Mouse (Mus musculus) ZHBTc4 (cell line): ENCODE results near the gene Pip5k1c.
A peak's percentile ranks its signal among the peaks of the same experiment; 100 is the strongest.

ENCODE experiments used
- DNase-seq: peaks from one replicate; pipeline ENCODE4 v3.0.0-alpha.2; 2011; ENCODE audit warnings: low read depth, low spot score

Pip5k1c gene

DNA sequence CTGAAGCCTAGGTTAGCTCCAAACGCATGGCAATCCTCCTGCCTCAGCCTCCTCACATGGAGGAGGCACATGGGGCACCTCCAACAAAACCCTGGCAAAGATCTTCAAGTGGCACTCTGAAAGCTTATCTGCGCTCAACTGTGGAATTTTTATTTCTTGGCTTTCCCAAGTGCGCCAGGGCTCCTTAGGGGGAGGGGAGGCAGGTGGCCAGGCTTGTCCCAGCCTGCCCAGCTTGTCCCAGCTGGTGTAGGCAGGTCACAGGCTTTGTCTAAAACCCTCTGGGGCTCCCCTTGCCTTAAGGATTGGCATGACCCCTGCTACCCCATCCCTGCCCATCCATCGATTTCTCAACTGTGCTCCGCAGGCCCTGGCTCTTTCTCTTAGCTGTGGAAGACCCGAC, 8.6 kb upstream of the Pip5k1c start:
- no peak for DNase-seq

DNA sequence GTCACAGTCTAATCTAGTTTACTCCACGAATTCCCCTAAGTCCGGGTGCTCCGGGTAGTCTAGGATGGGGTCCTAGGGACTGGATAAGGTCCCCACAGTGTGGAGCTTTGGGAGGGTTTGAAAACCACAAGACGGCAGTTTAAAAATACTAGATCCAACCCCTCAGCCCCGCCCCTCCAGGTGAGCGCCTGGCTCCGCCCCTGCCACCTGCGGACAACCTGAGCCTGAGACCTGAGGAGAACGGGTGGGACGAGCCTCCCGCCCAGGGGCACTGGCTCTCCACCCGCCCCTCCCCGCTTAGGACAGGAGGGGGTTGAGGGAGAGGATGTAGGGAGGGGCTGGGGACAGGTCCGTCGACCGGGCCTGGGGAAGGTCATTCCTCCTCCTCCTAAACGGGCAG, 8.0 kb upstream of the Pip5k1c start:
- DNase-seq = no peak

GRCm38 (mm10) chr10:81285694-81286450, 6.9 kb upstream of the Pip5k1c start:
- peak; percentile 96 for DNase-seq

DNA sequence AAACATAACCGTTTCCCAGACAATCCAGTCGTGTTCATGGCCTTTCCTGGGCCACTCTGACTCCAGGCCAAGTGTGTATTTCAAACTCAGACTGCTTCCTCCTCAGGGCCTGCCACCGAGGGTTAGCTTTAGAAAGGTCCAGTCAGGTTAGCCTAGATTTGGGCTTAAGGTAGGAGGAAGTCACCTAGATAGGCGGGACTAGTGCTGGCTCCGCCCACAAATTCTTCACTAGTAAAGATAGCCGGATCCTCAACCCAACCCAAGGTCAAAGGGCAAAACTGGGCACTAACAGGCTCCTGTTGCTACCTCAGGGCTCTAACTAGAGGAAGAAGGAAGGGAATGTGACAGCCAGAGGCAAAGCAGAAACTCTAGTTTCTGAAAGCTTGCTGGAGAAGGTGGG, 6.2 kb upstream of the Pip5k1c start:
- peak; percentile 73 for DNase-seq

DNA sequence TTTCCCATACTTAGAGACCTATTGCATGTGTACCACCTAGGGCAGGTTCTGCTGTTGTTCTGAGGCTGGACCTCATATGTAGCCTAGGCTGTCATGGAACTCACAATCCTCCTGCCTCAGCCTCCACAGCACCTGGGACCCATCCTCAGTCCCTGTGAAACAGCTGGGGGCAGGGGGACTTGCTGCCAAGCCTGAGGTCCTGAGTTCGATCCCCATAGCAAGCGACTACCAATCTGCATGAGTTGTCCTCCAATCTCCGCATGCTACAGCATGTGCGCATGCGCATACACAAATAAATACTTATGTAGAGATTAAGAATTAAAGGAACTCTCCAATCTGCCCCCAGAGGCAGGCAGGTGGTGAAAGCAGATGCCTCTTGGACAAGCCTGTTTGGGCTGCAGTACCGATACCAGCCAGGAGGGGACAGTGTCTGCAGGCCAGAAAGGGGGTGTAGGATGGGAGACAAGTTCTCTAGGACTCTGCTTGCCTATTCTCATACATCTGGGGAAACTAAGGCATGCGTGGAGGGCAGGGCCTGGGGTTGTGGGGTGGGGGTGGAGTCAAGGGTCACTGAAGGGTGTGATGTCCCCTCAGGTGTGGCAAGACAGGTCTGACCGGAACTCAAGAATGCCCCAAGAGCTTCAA, 5.1 kb upstream of the Pip5k1c start:
- DNase-seq = peak; percentile 88

DNA sequence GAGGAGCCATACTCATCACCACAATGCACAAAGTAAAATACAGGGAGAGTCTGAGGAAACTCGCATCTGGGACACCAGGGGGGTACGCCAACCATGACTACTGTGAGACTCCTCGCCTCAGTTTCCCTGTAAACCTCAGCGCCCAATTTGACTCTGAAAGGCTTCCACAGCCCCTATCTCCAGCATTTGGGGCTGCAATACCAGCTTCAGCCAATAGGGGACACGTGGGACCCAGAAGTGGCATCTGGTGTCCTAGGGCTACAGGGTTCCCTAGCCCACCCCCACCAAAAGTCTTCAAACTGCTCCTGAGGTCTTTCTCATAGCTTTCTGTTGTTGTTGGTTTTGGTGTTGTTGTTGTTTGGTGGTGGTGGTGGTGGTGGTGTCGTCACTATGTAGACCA, 4.2 kb upstream of the Pip5k1c start:
- DNase-seq = peak; percentile 81

DNA sequence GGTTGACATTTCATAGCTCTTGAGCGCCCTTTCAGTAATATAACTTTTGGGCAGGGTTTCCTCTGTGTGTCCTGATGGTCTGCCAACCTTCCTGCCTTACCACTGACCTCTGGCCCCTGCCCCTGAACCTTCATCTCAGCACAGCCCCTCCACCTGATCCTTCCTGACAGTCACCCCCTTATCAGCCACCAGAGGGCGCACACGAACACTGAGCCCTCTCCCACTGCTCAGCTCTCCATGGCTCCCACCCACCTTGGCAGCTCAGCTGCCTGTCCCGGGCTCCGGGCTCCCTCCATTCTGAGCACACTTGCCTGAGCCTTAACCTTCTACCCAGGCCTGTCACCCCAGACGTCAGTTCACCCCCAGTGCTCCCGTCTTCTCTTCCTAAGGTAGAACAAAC, 3.5 kb upstream of the Pip5k1c start:
- DNase-seq = peak; percentile 88

- no peak for DNase-seq
Observed at GRCm38 (mm10) chr10:81289811-81290210, 3.0 kb upstream of the Pip5k1c start.

GRCm38 (mm10) chr10:81290698-81291460, 1.9 kb upstream of the Pip5k1c start:
- peak; percentile 43 for DNase-seq

- DNase-seq = no peak
Observed at GRCm38 (mm10) chr10:81291511-81292104, 1.2 kb upstream of the Pip5k1c start, which contains the start of gene Tjp3. Gene Tjp3, minus strand, starts transcription at chr10:81291581.

- DNase-seq = no peak
Observed at GRCm38 (mm10) chr10:81293334-81294030, 719 bp downstream of the Pip5k1c start.

DNA sequence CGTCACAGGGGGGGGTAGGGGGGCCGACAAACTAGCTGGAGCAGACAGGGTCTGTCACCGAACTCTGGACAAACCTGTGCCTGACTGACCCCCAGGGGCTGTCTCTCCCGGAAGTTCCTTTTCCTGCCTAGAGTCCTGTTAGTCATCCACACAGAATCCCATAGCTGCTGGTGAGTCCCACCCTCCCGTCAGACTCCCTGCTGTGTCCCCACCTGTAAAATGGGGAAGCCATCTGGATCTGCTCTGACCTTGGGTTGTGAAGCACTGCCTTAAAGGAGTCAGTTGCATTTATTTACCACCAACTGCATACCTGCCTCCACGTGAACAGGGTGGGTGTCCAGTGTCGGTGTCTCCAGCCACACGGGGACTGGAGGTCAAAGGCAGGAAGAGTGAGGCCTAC, 1.7 kb downstream of the Pip5k1c start:
- DNase-seq = peak; percentile 71

DNA sequence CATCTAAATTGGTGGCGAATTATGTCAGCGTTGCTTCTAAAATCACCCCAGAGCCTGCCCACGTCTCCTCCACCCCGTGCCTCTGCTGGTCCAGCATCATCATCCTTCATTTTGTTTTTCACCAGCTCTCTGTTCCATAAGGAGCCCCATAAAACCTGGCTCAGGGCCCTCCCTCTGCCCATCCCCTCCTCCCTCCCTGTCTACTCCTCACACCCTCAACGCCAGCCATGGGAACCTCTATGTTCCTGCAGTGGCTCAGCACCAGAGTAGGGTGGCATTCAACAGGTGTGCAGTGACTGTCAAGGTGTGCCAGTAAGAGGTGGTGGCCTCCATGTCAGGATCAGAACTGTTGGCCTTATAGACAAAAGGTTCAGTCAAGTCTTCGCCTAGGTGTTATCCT, 2.4 kb downstream of the Pip5k1c start:
- DNase-seq = no peak

GRCm38 (mm10) chr10:81297246-81297645, 4.5 kb downstream of the Pip5k1c start:
- no peak for DNase-seq

GRCm38 (mm10) chr10:81297845-81298244, 5.1 kb downstream of the Pip5k1c start:
- no peak for DNase-seq

DNA sequence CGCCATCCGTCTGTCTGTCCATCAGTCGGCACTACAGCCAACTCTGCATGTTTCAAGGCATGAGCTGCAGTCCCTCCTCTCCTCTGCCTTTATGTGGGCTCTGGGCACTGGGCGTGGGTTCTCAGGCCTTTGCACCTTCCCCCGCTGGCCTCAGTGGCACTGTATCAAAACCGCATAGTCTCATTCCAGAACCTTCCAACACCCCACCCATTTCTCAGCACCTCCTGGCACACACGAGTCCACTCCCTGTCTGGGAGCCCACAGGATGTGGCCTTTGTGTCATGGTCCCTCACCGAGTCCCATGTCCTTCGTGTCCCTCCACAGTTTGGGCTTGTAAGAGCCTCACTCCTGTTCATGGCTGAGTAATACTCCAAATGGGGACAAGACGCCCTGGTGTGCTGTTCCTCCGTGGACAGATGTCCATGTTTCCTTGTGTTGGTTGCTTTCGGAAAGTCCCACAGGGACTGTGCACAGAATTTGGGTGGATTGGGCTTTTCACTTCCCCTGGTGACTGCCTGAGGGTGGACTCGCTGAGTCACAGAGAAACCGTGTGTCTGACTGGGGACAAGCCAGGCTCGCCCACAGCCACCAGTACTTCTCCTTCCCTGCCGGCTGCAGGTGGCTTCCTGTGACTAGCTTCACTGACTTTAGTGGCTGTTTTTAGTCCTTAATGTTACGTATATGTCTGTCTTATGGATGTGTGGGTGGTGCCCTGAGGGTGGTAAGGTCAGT, 5.8 kb downstream of the Pip5k1c start:
- DNase-seq = no peak

DNA sequence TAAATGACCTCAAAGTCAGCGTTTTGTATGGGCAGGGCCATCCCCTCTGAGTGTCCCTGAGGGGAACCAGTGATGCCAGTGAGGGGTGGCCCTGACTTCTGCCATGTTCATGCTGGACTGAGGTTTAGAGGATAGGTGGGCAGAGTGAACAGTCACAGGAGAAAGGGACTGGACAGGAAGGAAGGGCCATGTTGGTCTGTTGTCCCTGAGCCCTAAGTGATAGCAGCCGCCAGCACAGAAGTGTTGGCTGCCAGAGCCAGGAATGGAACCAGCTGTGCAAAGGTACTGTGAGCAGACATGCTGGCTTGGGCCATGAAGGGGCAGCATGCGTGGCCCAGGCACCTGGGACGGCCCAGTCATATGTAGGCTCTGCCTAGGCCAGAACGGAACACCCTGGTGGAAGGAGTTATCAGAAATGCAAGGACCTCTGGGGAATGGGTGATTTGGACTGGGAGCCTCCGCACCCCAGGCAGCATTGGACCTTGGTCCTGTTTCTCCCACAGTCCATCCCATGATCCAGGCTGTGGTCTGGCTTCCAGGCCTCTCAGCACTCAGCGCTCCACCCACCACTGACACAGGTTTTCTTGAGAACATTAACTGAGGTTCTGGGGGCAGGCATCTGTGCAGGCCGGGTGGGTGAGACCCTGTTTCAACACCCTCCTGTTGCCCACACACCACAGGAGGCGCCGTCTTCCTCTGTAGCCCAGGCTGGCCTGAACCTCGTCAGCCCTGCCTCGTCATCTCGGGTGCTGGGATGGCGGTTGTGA, 7.0 kb downstream of the Pip5k1c start:
- no peak for DNase-seq

- DNase-seq = no peak
Observed at GRCm38 (mm10) chr10:81300352-81300907, 7.7 kb downstream of the Pip5k1c start.

GRCm38 (mm10) chr10:81301321-81301720, 8.6 kb downstream of the Pip5k1c start:
- DNase-seq = no peak

- no peak for DNase-seq
Observed at GRCm38 (mm10) chr10:81302288-81302687, 9.5 kb downstream of the Pip5k1c start.
